ENCODE assay signal across 10 mouse cellular contexts in the genomic region with DNA sequence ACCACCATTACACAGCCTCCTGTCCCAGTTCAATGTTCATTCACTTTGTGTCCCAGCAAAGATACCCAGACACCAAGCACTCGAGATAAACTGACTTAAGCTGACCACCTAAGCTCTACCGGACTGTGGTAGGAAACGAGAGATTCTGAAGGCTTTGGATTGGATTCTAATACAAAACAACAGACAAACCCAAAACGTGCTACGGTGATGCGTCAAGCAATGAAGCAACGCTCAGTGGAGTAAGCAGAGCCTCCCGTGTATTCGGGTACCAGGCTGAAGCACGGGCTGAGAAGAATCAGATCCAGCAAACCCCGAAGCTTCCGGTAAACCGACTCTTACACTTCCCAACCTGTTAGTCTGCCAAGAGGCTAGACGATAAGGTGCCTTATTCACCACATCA. TPM values are rescaled to one million over a fixed set of nuclear protein-coding genes. Genes with fewer than 3 reads are reported as not detected.
DNase-seq lines count a peak whose midpoint lies in the region; ATAC-seq and TF ChIP-seq lines count a peak whose summit lies in the region.
"Had no signal": no experiment of that assay in that cellular context is flagged by ENCODE, and none has a peak within 500 bp of the region (broad histone marks: within the 10 kb centered on the region; RNA-seq: fewer than 3 reads in every experiment).

No protein-coding gene starts in this region.

- H3K27me3 ChIP-seq in heart, embryonic 10.5 days (ENCODE audit: insufficient read depth, poor library complexity, severe bottlenecking) = no peaks in the 10 kb centered on the region
- no peaks in the 10 kb centered on the region for H3K27me3 ChIP-seq in CH12.LX (replicated peaks)
- H3K27me3 ChIP-seq in forebrain, embryonic 12.5 days = no peaks in the 10 kb centered on the region
- H3K27me3 ChIP-seq in liver, embryonic 13.5 days = no peaks in the 10 kb centered on the region

- no peak for ATAC-seq in forebrain, embryonic 12.5 days (ENCODE audit: low FRiP score)
- no peak for ATAC-seq in liver, embryonic 13.5 days (ENCODE audit: low read depth)

- H3K36me3 ChIP-seq in heart, embryonic 10.5 days = no peaks in the 10 kb centered on the region
- no peaks in the 10 kb centered on the region for H3K36me3 ChIP-seq in CH12.LX (replicated peaks in 1 of 2; ENCODE audit: control insufficient read depth in 1 of 2, insufficient read depth in 1 of 2, low read length in 1 of 2)
- H3K36me3 ChIP-seq in forebrain, embryonic 12.5 days (replicated peaks) = no peaks in the 10 kb centered on the region
- H3K36me3 ChIP-seq in liver, embryonic 13.5 days = no peaks in the 10 kb centered on the region

- WGBS in heart, embryonic 10.5 days = 52% methylated on average over 14 of the region's 14 CpGs
- 44% methylated on average over 14 of the region's 14 CpGs for WGBS in forebrain, embryonic 12.5 days
- 45% methylated on average over 14 of the region's 14 CpGs for WGBS in liver, embryonic 13.5 days (ENCODE audit: insufficient replicate concordance)

- no peaks in the 10 kb centered on the region for H3K79me2 ChIP-seq in CH12.LX (replicated peaks; ENCODE audit: control insufficient read depth, extremely low read depth, insufficient read depth, poor library complexity, severe bottlenecking)

- dilution Hi-C loops in CH12.LX (cut with MboI; ENCODE audit: extremely low pct_ligation_motif_present, extremely low pct_unique_long_range_greater_than_20kb, low sequenced_read_pairs) = no loop called here

- TF ChIP-seq POLR2A in CH12.LX (IDR thresholded peaks at IDR 0.05; ENCODE audit: low read depth, low read length) = no peak

- H3K9me3 ChIP-seq in heart, embryonic 10.5 days = no peaks in the 10 kb centered on the region
- H3K9me3 ChIP-seq in CH12.LX (replicated peaks; ENCODE audit: low read length) = no peaks in the 10 kb centered on the region
- no peaks in the 10 kb centered on the region for H3K9me3 ChIP-seq in forebrain, embryonic 12.5 days
- no peaks in the 10 kb centered on the region for H3K9me3 ChIP-seq in liver, embryonic 13.5 days (replicated peaks)

- peak overlapping the region; percentile 65 for H3K4me2 ChIP-seq in CH12.LX (ENCODE audit: insufficient read depth, low read depth, poor library complexity, severe bottlenecking)
- peak overlapping the region; percentile 35 for H3K4me2 ChIP-seq in forebrain, embryonic 12.5 days
- H3K4me2 ChIP-seq in liver, embryonic 13.5 days = peak overlapping the region; percentile 47

- no peak for DNase-seq in heart, embryonic 10.5 days (ENCODE audit: low spot score)
- no peak for DNase-seq in heart, adult 9 months (ENCODE audit: low spot score in 2 of 2)
- DNase-seq in CH12.LX (ENCODE audit: extremely low read depth) = no peak
- no peak for DNase-seq in liver, embryonic 13.5 days
- DNase-seq in cerebellum, postnatal 4 days (ENCODE audit: low spot score in 2 of 2) = no peak
- no peak for DNase-seq in left cerebral cortex, postnatal 36 days (ENCODE audit: low spot score in 2 of 2)
- DNase-seq in frontal cortex, postnatal 25 days (ENCODE audit: low spot score in 2 of 2) = no peak

- H3K4me3 ChIP-seq in heart, embryonic 10.5 days = peak overlapping the region; percentile 36
- H3K4me3 ChIP-seq in CH12.LX (replicated peaks in 1 of 3; ENCODE audit: low read depth in 2 of 3, low read length in 2 of 3, poor library complexity in 1 of 3) = no peak overlapping the region
- peak overlapping the region; percentile 17 for H3K4me3 ChIP-seq in forebrain, embryonic 12.5 days (replicated peaks)
- peak overlapping the region; percentile 25 for H3K4me3 ChIP-seq in liver, embryonic 13.5 days (replicated peaks)

- no peak for TF ChIP-seq RAD21 in CH12.LX (IDR thresholded peaks at IDR 0.05; ENCODE audit: low read depth, low read length)

- H3K9ac ChIP-seq in CH12.LX (ENCODE audit: insufficient read depth, low read depth) = peak overlapping the region; percentile 17; the same call in 1 of the 2 replicates
- H3K9ac ChIP-seq in forebrain, embryonic 12.5 days = no peak overlapping the region
- H3K9ac ChIP-seq in liver, embryonic 13.5 days = peak overlapping the region; percentile 8; the same call in 1 of the 2 replicates

- no peak overlapping the region for H3K27ac ChIP-seq in heart, embryonic 10.5 days
- no peak overlapping the region for H3K27ac ChIP-seq in CH12.LX (ENCODE audit: insufficient read depth, low read depth)
- H3K27ac ChIP-seq in forebrain, embryonic 12.5 days = no peak overlapping the region
- 0 out of 2 replicates have a peak overlapping the region, but pooled peaks have one; percentile 7 for H3K27ac ChIP-seq in liver, embryonic 13.5 days

- H3K4me1 ChIP-seq in heart, embryonic 10.5 days = peaks cover 16% of the 10 kb centered on the region
- H3K4me1 ChIP-seq in CH12.LX (ENCODE audit: control insufficient read depth in 1 of 2, insufficient read depth in 2 of 2) = peaks cover 11 to 18% of the 10 kb centered on the region in 2 experiments
- peaks cover 21% of the 10 kb centered on the region for H3K4me1 ChIP-seq in forebrain, embryonic 12.5 days
- H3K4me1 ChIP-seq in liver, embryonic 13.5 days (replicated peaks) = peaks cover 48% of the 10 kb centered on the region

- intact Hi-C loops in left cerebral cortex, postnatal 36 days (cut with DNase I) = loop anchor here (10.0 kb wide), 1 partner anchor 592 kb away; a partner anchor contains a TSS

- no peak for TF ChIP-seq EP300 in CH12.LX (IDR thresholded peaks at IDR 0.05; ENCODE audit: low read length)

- TF ChIP-seq CTCF in CH12.LX (conservative IDR thresholded peaks at IDR 0.05 in 1 of 2, IDR thresholded peaks at IDR 0.05 in 1 of 2; ENCODE audit: low read depth in 2 of 2, low read length in 2 of 2) = no peak

- in situ Hi-C loops in CH12.LX (cut with MboI; ENCODE audit: low pct_ligation_motif_present, low pct_unique_long_range_greater_than_20kb, low sequenced_read_pairs) = loop anchor here (10.0 to 25.0 kb wide), 2 partner anchors 228 to 485 kb away; a partner anchor contains a TSS

TF ChIP-seq in CH12.LX, 34 proteins besides CTCF, POLR2A, EP300 and RAD21:
- TF ChIP-seq GABPA (IDR thresholded peaks at IDR 0.05; ENCODE audit: insufficient replicate concordance, low read depth, low read length) (no peak), ZKSCAN1 (IDR thresholded peaks at IDR 0.05; ENCODE audit: borderline replicate concordance, low read depth, low read length) (no peak), JUND (conservative IDR thresholded peaks at IDR 0.05; ENCODE audit: low read depth, low read length) (no peak), ETS1 (conservative IDR thresholded peaks at IDR 0.05; ENCODE audit: low read depth, low read length) (no peak), SIN3A (IDR thresholded peaks at IDR 0.05; ENCODE audit: low read length) (no peak), MAX (IDR thresholded peaks at IDR 0.05; ENCODE audit: low read length) (no peak), USF1 (IDR thresholded peaks at IDR 0.05; ENCODE audit: low read depth, low read length) (no peak), ZC3H11A (IDR thresholded peaks at IDR 0.05; ENCODE audit: low read depth, low read length) (no peak), POLR2AphosphoS2 (IDR thresholded peaks at IDR 0.05; ENCODE audit: low read depth, low read length) (no peak), TCF12 (IDR thresholded peaks at IDR 0.05; ENCODE audit: low read depth, low read length) (no peak), ELF1 (IDR thresholded peaks at IDR 0.05; ENCODE audit: low read depth, low read length) (no peak), MAZ (IDR thresholded peaks at IDR 0.05; ENCODE audit: low read depth, low read length) (no peak), MXI1 (IDR thresholded peaks at IDR 0.05; ENCODE audit: low read depth, low read length) (no peak), SMC3 (IDR thresholded peaks at IDR 0.05; ENCODE audit: low read depth, low read length) (no peak), TBP (conservative IDR thresholded peaks at IDR 0.05; ENCODE audit: low read depth, low read length) (no peak), ZMIZ1 (IDR thresholded peaks at IDR 0.05; ENCODE audit: low read depth, low read length) (no peak), USF2 (conservative IDR thresholded peaks at IDR 0.05; ENCODE audit: low read depth, low read length) (no peak), MYC (IDR thresholded peaks at IDR 0.05; ENCODE audit: low read depth, low read length) (no peak), IRF4 (IDR thresholded peaks at IDR 0.05; ENCODE audit: low read depth, low read length) (no peak)

RNA-seq across cellular contexts. Expression of a gene that starts 37.0 kb away (rescaled TPM):
- 4.7 and 5.8 TPM in 2 replicates for polyA plus RNA-seq in heart, embryonic 10.5 days (2016; fragmentation: Nextera tagmentation; extraction: Ambion mirVana)
- 17.7 and 20.6 TPM in 2 replicates for total RNA-seq in CH12.LX (2012; rRNA removed)
- 21.1 and 21.4 TPM in 2 replicates for total RNA-seq in CH12.LX (2014; rRNA removed)
- 24.7 and 25.0 TPM in 2 replicates for polyA plus RNA-seq in CH12.LX (2012; ENCODE audit: insufficient read length, low read depth)
- 5.8 and 6.3 TPM in 2 replicates for polyA plus RNA-seq in forebrain, embryonic 12.5 days (2016; fragmentation: Nextera tagmentation; extraction: Ambion mirVana)
- 2.2 and 2.4 TPM in 2 replicates for polyA plus RNA-seq in liver, embryonic 13.5 days (2015; fragmentation: Nextera tagmentation; extraction: Ambion mirVana)
- total RNA-seq in left cerebral cortex, postnatal 36 days (2021) = 10 to 100 TPM; 55.5 to 59.1 TPM

RNA-seq across cellular contexts. Expression of a gene that starts 38.3 kb away (rescaled TPM):
- polyA plus RNA-seq in heart, embryonic 10.5 days (2016; fragmentation: Nextera tagmentation; extraction: Ambion mirVana) = 0.05 TPM in 1 of 2 replicates, not detected in the other
- total RNA-seq in CH12.LX (2012; rRNA removed) = under 0.01 TPM in 1 of 2 replicates, not detected in the other
- total RNA-seq in CH12.LX (2014; rRNA removed) = not detected in 2 replicates
- polyA plus RNA-seq in CH12.LX (2012; ENCODE audit: insufficient read length, low read depth) = 0.04 and 0.07 TPM in 2 replicates
- 0.04 TPM in 1 of 2 replicates, not detected in the other for polyA plus RNA-seq in forebrain, embryonic 12.5 days (2016; fragmentation: Nextera tagmentation; extraction: Ambion mirVana)
- 0.03 TPM in 1 of 2 replicates, not detected in the other for polyA plus RNA-seq in liver, embryonic 13.5 days (2015; fragmentation: Nextera tagmentation; extraction: Ambion mirVana)
- not detected for total RNA-seq in left cerebral cortex, postnatal 36 days (2021)
- total RNA-seq: hematopoietic stem cell, adult 5-6 weeks had no signal
- polyA plus RNA-seq: testis, adult 2 months had no signal

RNA-seq across cellular contexts. Expression of a gene that starts 59.7 kb away (rescaled TPM):
- not detected in 2 replicates for polyA plus RNA-seq in heart, embryonic 10.5 days (2016; fragmentation: Nextera tagmentation; extraction: Ambion mirVana)
- total RNA-seq in CH12.LX (2012; rRNA removed) (not detected in 2 replicates), CH12.LX (2014; rRNA removed) (not detected in 2 replicates)
- polyA plus RNA-seq in CH12.LX (2012; ENCODE audit: insufficient read length, low read depth) = not detected in 2 replicates
- polyA plus RNA-seq in forebrain, embryonic 12.5 days (2016; fragmentation: Nextera tagmentation; extraction: Ambion mirVana) = not detected in 2 replicates
- polyA plus RNA-seq in liver, embryonic 13.5 days (2015; fragmentation: Nextera tagmentation; extraction: Ambion mirVana) = not detected in 2 replicates
- total RNA-seq in left cerebral cortex, postnatal 36 days (2021) = not detected
- total RNA-seq: hematopoietic stem cell, adult 5-6 weeks had no signal

Comparison
In these comparisons a context has a peak if more than half of its experiments do, and no peak if none do; other contexts are left out.
1. H3K4me3 ChIP-seq: peak in heart, embryonic 10.5 days (single experiment), forebrain, embryonic 12.5 days (single experiment) and liver, embryonic 13.5 days (single experiment); none in CH12.LX (0 of 3).
2. Peak in every context shown above with its lines, with median percentiles within 50 percentile points of each other: H3K4me2 ChIP-seq.